Mouse (Mus musculus) myocyte (in vitro differentiated cells): ENCODE measurements around the gene Ppp1r10. TPM values are rescaled to one million over a fixed set of nuclear protein-coding genes. Genes with fewer than 3 reads are reported as not detected.

Experiments
- H3K27me3 ChIP-seq: one replicate; pipeline ENCODE4 v1.6.1; 2011; ENCODE audit not compliant: control insufficient read depth, insufficient read depth, insufficient read length
- H3K36me3 ChIP-seq: one replicate; pipeline ENCODE4 v1.6.1; 2011; ENCODE audit not compliant: control insufficient read depth, insufficient read depth
- H3K4me2 ChIP-seq: one replicate; pipeline ENCODE4 v1.6.1; 2011; ENCODE audit warnings: low read depth, control low read depth
- H3K4me3 ChIP-seq: one replicate; pipeline ENCODE4 v1.5.1; 2011; ENCODE audit warnings: mild to moderate bottlenecking, control low read depth, moderate library complexity
- H3K79me2 ChIP-seq: one replicate; pipeline ENCODE4 v1.6.1; 2011; ENCODE audit not compliant: control insufficient read depth, insufficient read depth
- H3ac ChIP-seq: one replicate; pipeline ENCODE4 v1.6.1; 2011; ENCODE audit not compliant: control insufficient read depth, insufficient read length
- CEBPB ChIP-seq: IDR thresholded peaks from 2 replicates; pipeline ENCODE4 v1.6.1; 2011; ENCODE audit warnings: mild to moderate bottlenecking, moderate library complexity; ENCODE audit not compliant: poor library complexity, insufficient read depth, severe bottlenecking
- E2F4 ChIP-seq: IDR thresholded peaks from one replicate; pipeline ENCODE4 v1.6.1; 2011; ENCODE audit warnings: mild to moderate bottlenecking, control low read depth, moderate library complexity; ENCODE audit not compliant: insufficient read depth
- MAX ChIP-seq: IDR thresholded peaks from one replicate; pipeline ENCODE4 v1.6.1; 2011; ENCODE audit warnings: low read depth, mild to moderate bottlenecking, control low read depth
- MYOD1 ChIP-seq, 3 experiments: IDR thresholded peaks; one replicate each; pipeline ENCODE4 v1.6.1; 2011; ENCODE audit warnings: control low read depth in 2 of 3, low read depth in 2 of 3, mild to moderate bottlenecking in 2 of 3, moderate library complexity in 1 of 3; ENCODE audit not compliant: insufficient read length in 2 of 3, control insufficient read depth in 1 of 3
- MYOG ChIP-seq, 3 experiments: IDR thresholded peaks; one replicate each; pipeline ENCODE4 v1.6.1; 2011; ENCODE audit warnings: control low read depth in 2 of 3, low read depth in 2 of 3, mild to moderate bottlenecking in 2 of 3; ENCODE audit not compliant: insufficient read length in 2 of 3, control insufficient read depth in 1 of 3, insufficient read depth in 1 of 3
- POLR2A ChIP-seq: IDR thresholded peaks from one replicate; pipeline ENCODE4 v1.6.1; 2011; ENCODE audit warnings: low read depth, mild to moderate bottlenecking, control low read depth, moderate library complexity; ENCODE audit not compliant: insufficient read length
- POLR2AphosphoS2 ChIP-seq: IDR thresholded peaks from one replicate; pipeline ENCODE4 v1.6.1; 2011; ENCODE audit warnings: low read depth, control low read depth; ENCODE audit not compliant: insufficient read length
- REST ChIP-seq: IDR thresholded peaks from one replicate; pipeline ENCODE4 v1.6.1; 2011; ENCODE audit warnings: mild to moderate bottlenecking, control low read depth, moderate library complexity; ENCODE audit not compliant: insufficient read depth, insufficient read length
- SRF ChIP-seq: IDR thresholded peaks from one replicate; pipeline ENCODE4 v1.6.1; 2011; ENCODE audit warnings: low read depth; ENCODE audit not compliant: control insufficient read depth, insufficient read length
- TCF12 ChIP-seq: IDR thresholded peaks from one replicate; pipeline ENCODE4 v1.6.1; 2011; ENCODE audit warnings: mild to moderate bottlenecking, control low read depth; ENCODE audit not compliant: poor library complexity, insufficient read depth, severe bottlenecking
- TCF3 ChIP-seq: IDR thresholded peaks from one replicate; pipeline ENCODE4 v1.6.1; 2011; ENCODE audit warnings: low read depth, control low read depth; ENCODE audit not compliant: insufficient read length
- USF1 ChIP-seq: IDR thresholded peaks from one replicate; pipeline ENCODE4 v1.6.1; 2011; ENCODE audit warnings: low read depth, mild to moderate bottlenecking, control low read depth, moderate library complexity
- polyA plus RNA-seq: library from polyadenylated mRNA; unstranded; fragments of >200 nt; fragmentation: generic; extraction: Trizol; gene quantifications from one replicate; pipeline ENCODE4 v1.2.1, GENCODE M21; 2012; ENCODE audit warnings: missing spikeins

Ppp1r10 gene
- polyA plus RNA-seq, 1 experiment: 32.9 TPM

- no peaks in the 10 kb centered on the region for H3K27me3 ChIP-seq
- H3K4me3 ChIP-seq: peak overlapping the region; percentile 96
- peak overlapping the region; percentile 92 for H3ac ChIP-seq
- peak overlapping the region; percentile 97 for H3K4me2 ChIP-seq
- peaks cover 54% of the 10 kb centered on the region for H3K79me2 ChIP-seq
- no peak for TF ChIP-seq CEBPB
- H3K36me3 ChIP-seq: peaks cover 34% of the 10 kb centered on the region
These were observed 869 bp downstream of the Ppp1r10 start for GRCm38 (mm10) chr17:35917143-35917462.

DNA sequence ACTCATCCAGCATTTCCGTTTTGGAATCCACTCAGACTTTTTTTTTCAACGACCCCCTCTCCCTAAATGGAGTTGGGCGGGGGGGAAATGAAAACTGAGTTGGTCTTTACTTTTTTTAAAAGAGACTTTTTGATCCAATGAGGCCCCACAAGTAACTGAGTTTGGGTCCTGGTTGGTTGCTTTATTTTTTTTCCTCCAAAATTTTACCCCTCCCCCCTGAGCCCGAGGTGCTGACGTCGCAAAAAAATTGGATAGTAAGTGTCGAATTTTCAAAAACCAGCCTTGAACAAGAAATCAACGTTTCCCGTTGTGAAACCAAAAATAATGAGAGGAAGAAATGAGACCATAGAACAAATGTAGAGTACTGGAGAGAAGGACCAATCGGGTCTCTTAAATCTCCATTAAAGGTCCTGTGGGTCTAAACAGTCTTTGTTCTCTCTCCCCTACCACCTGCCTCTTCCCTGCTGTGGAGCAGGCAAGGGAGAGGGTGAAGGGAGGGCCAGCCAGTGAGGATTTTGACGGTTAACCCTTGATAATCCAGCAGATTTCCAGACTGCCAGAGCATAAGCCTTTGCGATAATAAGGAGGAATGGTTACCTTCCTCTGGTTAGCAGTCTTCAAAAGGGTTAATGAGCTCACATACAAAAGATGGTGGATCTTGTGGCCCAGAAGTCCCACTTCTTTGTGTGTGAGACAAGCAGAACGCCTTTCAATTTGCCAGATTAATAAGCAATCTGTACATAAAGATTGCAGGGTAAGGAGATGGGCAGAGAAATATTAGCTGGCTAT lies 1.4 kb downstream of the Ppp1r10 start:
- TF ChIP-seq MAX (no peak), MYOG (IDR thresholded peaks at IDR 0.05; ENCODE audit: control insufficient read depth in 1 of 3, insufficient read depth in 1 of 3, insufficient read length in 2 of 3, low read depth in 2 of 3) (no peak), MYOD1 (IDR thresholded peaks at IDR 0.05; ENCODE audit: control insufficient read depth in 1 of 3, insufficient read length in 2 of 3, low read depth in 2 of 3) (no peak), POLR2AphosphoS2 (peak; percentile 95), POLR2A (peak; percentile 51), E2F4 (no peak), TCF3 (no peak), CEBPB (no peak), SRF (no peak), USF1 (no peak), REST (no peak), TCF12 (no peak)
- Histone ChIP-seq H3K79me2 (peaks cover 52% of the 10 kb centered on the region), H3ac (peak overlapping the region; percentile 92), H3K4me3 (peak overlapping the region; percentile 96), H3K36me3 (peaks cover 29% of the 10 kb centered on the region), H3K27me3 (no peaks in the 10 kb centered on the region), H3K4me2 (peak overlapping the region; percentile 97)

GRCm38 (mm10) chr17:35918276-35919059 lies 2.2 kb downstream of the Ppp1r10 start:
- Histone ChIP-seq H3K4me3 (peak overlapping the region; percentile 96), H3K36me3 (peaks cover 26% of the 10 kb centered on the region), H3K79me2 (peaks cover 51% of the 10 kb centered on the region), H3ac (peak overlapping the region; percentile 92), H3K4me2 (peak overlapping the region; percentile 97), H3K27me3 (no peaks in the 10 kb centered on the region)
- TF ChIP-seq POLR2AphosphoS2 (peak; percentile 95), MAX (no peak), POLR2A (peak; percentile 49)

DNA sequence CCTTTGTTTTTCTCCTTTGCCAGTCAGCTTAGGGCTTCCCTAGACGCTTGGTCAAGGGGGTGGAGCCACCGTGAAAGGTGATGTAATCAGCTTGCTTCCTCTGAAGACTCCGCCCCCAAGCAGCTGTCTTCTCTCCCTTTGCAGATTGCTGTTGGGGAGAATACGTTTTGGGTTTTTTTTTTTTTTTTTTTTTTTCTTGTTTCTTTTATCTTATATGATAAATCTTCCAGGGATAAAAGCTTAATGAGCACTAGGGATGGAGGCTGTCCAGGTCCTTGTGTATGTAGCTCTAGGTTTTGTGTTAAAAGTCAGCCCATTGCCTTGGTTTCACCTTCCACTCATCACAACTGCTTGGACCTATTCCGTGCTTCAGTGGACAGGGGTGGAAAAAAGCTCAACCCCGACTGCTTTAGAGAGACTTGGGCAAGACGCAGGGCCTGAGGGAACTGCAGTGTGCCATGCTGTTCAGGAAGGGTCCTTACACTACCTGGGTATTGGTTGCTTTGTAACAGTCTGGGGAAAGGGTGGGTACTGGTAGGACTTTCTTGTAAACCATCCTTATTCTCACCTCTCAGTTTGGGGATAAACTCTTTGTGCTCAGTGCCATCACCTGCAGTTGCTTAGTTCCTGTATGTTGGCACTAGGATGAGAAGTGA lies 3.0 kb downstream of the Ppp1r10 start:
- peak overlapping the region; percentile 96 for H3K4me3 ChIP-seq
- no peaks in the 10 kb centered on the region for H3K27me3 ChIP-seq
- H3K4me2 ChIP-seq: peak overlapping the region; percentile 97
- no peak overlapping the region for H3ac ChIP-seq
- peaks cover 28% of the 10 kb centered on the region for H3K36me3 ChIP-seq
- peaks cover 49% of the 10 kb centered on the region for H3K79me2 ChIP-seq
- peak; percentile 73 for TF ChIP-seq CEBPB
- no peak for TF ChIP-seq USF1
- no peak for TF ChIP-seq TCF3
- TF ChIP-seq MAX: no peak
- peak in 2 of 3 experiments; percentile 61 to 68 for TF ChIP-seq MYOG (IDR thresholded peaks at IDR 0.05; ENCODE audit: control insufficient read depth in 1 of 3, insufficient read depth in 1 of 3, insufficient read length in 2 of 3, low read depth in 2 of 3)
- TF ChIP-seq E2F4: no peak
- peak; percentile 100 for TF ChIP-seq POLR2AphosphoS2
- no peak for TF ChIP-seq SRF
- no peak for TF ChIP-seq REST
- no peak for TF ChIP-seq TCF12
- TF ChIP-seq MYOD1 (IDR thresholded peaks at IDR 0.05; ENCODE audit: control insufficient read depth in 1 of 3, insufficient read length in 2 of 3, low read depth in 2 of 3): peak in 2 of 3 experiments; percentile 51 to 74
- TF ChIP-seq POLR2A: peak; percentile 62

- H3K79me2 ChIP-seq: peaks cover 42% of the 10 kb centered on the region
- H3ac ChIP-seq: no peak overlapping the region
- no peak for TF ChIP-seq MYOG (IDR thresholded peaks at IDR 0.05; ENCODE audit: control insufficient read depth in 1 of 3, insufficient read depth in 1 of 3, insufficient read length in 2 of 3, low read depth in 2 of 3)
- peak; percentile 52 for TF ChIP-seq POLR2AphosphoS2
- TF ChIP-seq POLR2A: peak; percentile 46
- TF ChIP-seq TCF12: no peak
- no peak for TF ChIP-seq USF1
- peaks cover 30% of the 10 kb centered on the region for H3K36me3 ChIP-seq
- no peaks in the 10 kb centered on the region for H3K27me3 ChIP-seq
- peak overlapping the region; percentile 96 for H3K4me3 ChIP-seq
- peak overlapping the region; percentile 97 for H3K4me2 ChIP-seq
These were observed 3.6 kb downstream of the Ppp1r10 start for GRCm38 (mm10) chr17:35919864-35920301.
